Mouse (Mus musculus): Measurements from ENCODE around the gene Exo1. TPM values are rescaled to one million over a fixed set of nuclear protein-coding genes. Genes with fewer than 3 reads are reported as not detected.
A peak's percentile ranks its signal among the peaks of the same experiment; 100 is the strongest.

Gene Exo1
- polyA plus RNA-seq (2015; fragmentation: Nextera tagmentation; extraction: Ambion mirVana), result 6.3 and 8.9 TPM in 2 replicates

GRCm38 (mm10) chr1:175880453-175881296 is at the start of gene Exo1:
TSS of gene Exo1 (plus strand) at chr1:175880581.
- peak; percentile 89 for DNase-seq (ENCODE audit: low spot score)
- Histone ChIP-seq H3K9me3 (ENCODE audit: control insufficient read depth, low read length) (no peaks in the 10 kb centered on the region), H3K4me1 (replicated peaks; ENCODE audit: control insufficient read depth, insufficient read depth) (no peaks in the 10 kb centered on the region), H3K9ac (ENCODE audit: low read length) (peak within 1 kb of the TSS; percentile 67), H3K4me3 (ENCODE audit: low read depth, low read length) (peak within 1 kb of the TSS; percentile 67), H3K27me3 (ENCODE audit: control insufficient read depth, insufficient read depth, low read length) (no peaks in the 10 kb centered on the region), H3K27ac (replicated peaks) (peak within 1 kb of the TSS; percentile 85), H3K4me2 (replicated peaks; ENCODE audit: low read depth) (peak within 1 kb of the TSS; percentile 89), H3K36me3 (ENCODE audit: control insufficient read depth, insufficient read depth, low read length) (no peaks in the 10 kb centered on the region)
- ATAC-seq (ENCODE audit: low FRiP score, low TSS enrichment), result peak; percentile 96
- TF ChIP-seq CTCF (IDR thresholded peaks at IDR 0.05; ENCODE audit: low read depth) (no peak), EP300 (optimal IDR thresholded peaks at IDR 0.05) (no peak)
- WGBS, result under 1% methylated on average over 66 of the region's 66 CpGs

GRCm38 (mm10) chr1:175855515-175855914 is 24.9 kb upstream of the Exo1 start:
- no peak overlapping the region for H3K9ac ChIP-seq (ENCODE audit: low read length)
- no peak for TF ChIP-seq EP300 (optimal IDR thresholded peaks at IDR 0.05)
- TF ChIP-seq CTCF (IDR thresholded peaks at IDR 0.05; ENCODE audit: low read depth), result no peak
- ATAC-seq (ENCODE audit: low FRiP score, low TSS enrichment), result no peak
- no peaks in the 10 kb centered on the region for H3K4me1 ChIP-seq (replicated peaks; ENCODE audit: control insufficient read depth, insufficient read depth)
- no peak overlapping the region for H3K4me3 ChIP-seq (ENCODE audit: low read depth, low read length)
- no peaks in the 10 kb centered on the region for H3K36me3 ChIP-seq (ENCODE audit: control insufficient read depth, insufficient read depth, low read length)
- WGBS, result 94% methylated on average over 1 of the region's 1 CpGs
- no peak for DNase-seq (ENCODE audit: low spot score)
- no peak overlapping the region for H3K27ac ChIP-seq (replicated peaks)
- H3K9me3 ChIP-seq (ENCODE audit: control insufficient read depth, low read length), result no peaks in the 10 kb centered on the region
- H3K4me2 ChIP-seq (replicated peaks; ENCODE audit: low read depth), result no peak overlapping the region
- H3K27me3 ChIP-seq (ENCODE audit: control insufficient read depth, insufficient read depth, low read length), result no peaks in the 10 kb centered on the region

GRCm38 (mm10) chr1:175867050-175867449 is 13.3 kb upstream of the Exo1 start:
- DNase-seq (ENCODE audit: low spot score), result no peak
- Histone ChIP-seq H3K9ac (ENCODE audit: low read length) (no peak overlapping the region), H3K4me3 (ENCODE audit: low read depth, low read length) (no peak overlapping the region), H3K27me3 (ENCODE audit: control insufficient read depth, insufficient read depth, low read length) (no peaks in the 10 kb centered on the region), H3K36me3 (ENCODE audit: control insufficient read depth, insufficient read depth, low read length) (no peaks in the 10 kb centered on the region), H3K4me1 (replicated peaks; ENCODE audit: control insufficient read depth, insufficient read depth) (no peaks in the 10 kb centered on the region), H3K27ac (replicated peaks) (no peak overlapping the region), H3K4me2 (replicated peaks; ENCODE audit: low read depth) (no peak overlapping the region), H3K9me3 (ENCODE audit: control insufficient read depth, low read length) (no peaks in the 10 kb centered on the region)
- WGBS, result 63% methylated on average over 1 of the region's 1 CpGs
- no peak for TF ChIP-seq CTCF (IDR thresholded peaks at IDR 0.05; ENCODE audit: low read depth)
- no peak for TF ChIP-seq EP300 (optimal IDR thresholded peaks at IDR 0.05)
- ATAC-seq (ENCODE audit: low FRiP score, low TSS enrichment), result no peak

- no peaks in the 10 kb centered on the region for H3K27me3 ChIP-seq (ENCODE audit: control insufficient read depth, insufficient read depth, low read length)
- no peak for ATAC-seq (ENCODE audit: low FRiP score, low TSS enrichment)
- TF ChIP-seq CTCF (IDR thresholded peaks at IDR 0.05; ENCODE audit: low read depth) (peak; percentile 67), EP300 (optimal IDR thresholded peaks at IDR 0.05) (no peak)
- 25% methylated on average over 5 of the region's 5 CpGs for WGBS
- DNase-seq (ENCODE audit: low spot score), result peak; percentile 21
- H3K4me1 ChIP-seq (replicated peaks; ENCODE audit: control insufficient read depth, insufficient read depth), result no peaks in the 10 kb centered on the region
- no peak overlapping the region for H3K9ac ChIP-seq (ENCODE audit: low read length)
- no peak overlapping the region for H3K4me3 ChIP-seq (ENCODE audit: low read depth, low read length)
- no peak overlapping the region for H3K27ac ChIP-seq (replicated peaks)
- no peak overlapping the region for H3K4me2 ChIP-seq (replicated peaks; ENCODE audit: low read depth)
- H3K9me3 ChIP-seq (ENCODE audit: control insufficient read depth, low read length), result no peaks in the 10 kb centered on the region
- H3K36me3 ChIP-seq (ENCODE audit: control insufficient read depth, insufficient read depth, low read length), result no peaks in the 10 kb centered on the region
Observed at GRCm38 (mm10) chr1:175867558-175867957, 12.8 kb upstream of the Exo1 start.

- Histone ChIP-seq H3K4me3 (ENCODE audit: low read depth, low read length) (no peak overlapping the region), H3K27me3 (ENCODE audit: control insufficient read depth, insufficient read depth, low read length) (no peaks in the 10 kb centered on the region)
- TF ChIP-seq CTCF (IDR thresholded peaks at IDR 0.05; ENCODE audit: low read depth) (no peak), EP300 (optimal IDR thresholded peaks at IDR 0.05) (no peak)
Observed at GRCm38 (mm10) chr1:175870716-175871115, 9.7 kb upstream of the Exo1 start.

More at GRCm38 (mm10) chr1:175870716-175871115, 9.7 kb upstream of the Exo1 start:
- H3K9me3 ChIP-seq (ENCODE audit: control insufficient read depth, low read length), result no peaks in the 10 kb centered on the region
- no peaks in the 10 kb centered on the region for H3K36me3 ChIP-seq (ENCODE audit: control insufficient read depth, insufficient read depth, low read length)
- H3K9ac ChIP-seq (ENCODE audit: low read length), result no peak overlapping the region
- H3K4me2 ChIP-seq (replicated peaks; ENCODE audit: low read depth), result no peak overlapping the region
- no peak overlapping the region for H3K27ac ChIP-seq (replicated peaks)
- DNase-seq (ENCODE audit: low spot score) (no peak), ATAC-seq (ENCODE audit: low FRiP score, low TSS enrichment) (no peak)
- WGBS, result 87% methylated on average over 3 of the region's 3 CpGs
- H3K4me1 ChIP-seq (replicated peaks; ENCODE audit: control insufficient read depth, insufficient read depth), result no peaks in the 10 kb centered on the region

All from stomach, postnatal 0 days (tissue).